Mouse (Mus musculus): ENCODE results near the gene Sidt2.
A peak's percentile ranks its signal among the peaks of the same experiment; 100 is the strongest.

The Sidt2 gene

DNA sequence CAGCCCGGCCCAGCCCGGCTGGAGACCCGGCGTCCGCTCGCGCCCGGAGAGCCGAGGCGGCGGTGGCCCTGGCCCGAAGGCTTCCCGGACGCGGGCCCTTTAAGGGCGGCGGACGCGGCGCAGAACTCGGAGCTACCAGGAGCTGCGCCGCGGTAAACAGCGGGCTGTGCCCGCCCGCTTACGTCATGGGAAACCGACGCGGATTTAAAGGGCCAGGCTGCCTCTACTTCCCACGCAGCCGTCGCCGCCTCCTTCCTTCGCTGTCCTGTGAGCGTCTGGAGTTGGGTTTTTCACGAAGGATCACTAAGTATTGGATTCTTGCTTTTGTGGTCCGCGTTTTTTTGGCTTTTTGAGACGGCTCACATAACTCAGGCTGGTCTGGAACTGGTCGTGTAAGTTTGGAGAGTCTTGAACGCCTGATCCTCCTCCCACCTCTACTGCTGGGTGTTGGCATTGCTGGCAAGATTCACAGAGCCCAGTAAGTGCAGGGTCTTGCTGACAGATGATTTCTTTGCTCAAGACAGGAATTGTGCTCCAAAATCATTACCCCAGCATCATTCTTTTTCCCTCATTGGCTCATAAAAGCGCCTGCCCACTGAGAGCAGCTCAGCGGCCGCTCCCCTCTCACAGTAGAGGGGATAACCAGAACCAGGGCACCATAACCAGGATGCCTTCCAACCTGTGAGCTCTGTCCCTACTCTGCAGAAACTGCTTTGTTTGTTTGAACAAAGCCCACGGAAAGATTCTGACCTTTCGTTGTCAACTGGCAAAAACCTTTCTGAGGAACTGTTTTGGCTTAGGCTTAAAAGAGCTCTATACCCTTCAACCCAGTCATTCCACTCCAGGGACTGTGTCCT, at the start of gene Sidt2:
TSS of gene Sidt2 (minus strand) at position 152 of the 857 bp plus-strand sequence.
- DNase-seq (ENCODE audit: low spot score in 2 of 2): peak; percentile 77 to 88

- DNase-seq (ENCODE audit: low spot score in 2 of 2): no peak
These were observed 49.5 kb upstream of the Sidt2 start for GRCm38 (mm10) chr9:46004529-46004928.

GRCm38 (mm10) chr9:46003729-46004128, 48.7 kb upstream of the Sidt2 start:
- DNase-seq (ENCODE audit: low spot score in 2 of 2): peak; percentile 32 to 77

- DNase-seq (ENCODE audit: low spot score in 2 of 2): no peak
These were observed 44.0 kb upstream of the Sidt2 start for GRCm38 (mm10) chr9:45999009-45999408.

GRCm38 (mm10) chr9:45985229-45985567, 30.1 kb upstream of the Sidt2 start:
- peak; percentile 25 to 42 for DNase-seq (ENCODE audit: low spot score in 2 of 2)

GRCm38 (mm10) chr9:45984409-45985228, 29.6 kb upstream of the Sidt2 start:
- DNase-seq (ENCODE audit: low spot score in 2 of 2): peak; percentile 81 to 88

GRCm38 (mm10) chr9:45983676-45984408, 28.8 kb upstream of the Sidt2 start:
- DNase-seq (ENCODE audit: low spot score in 2 of 2): peak; percentile 25 to 32

DNA sequence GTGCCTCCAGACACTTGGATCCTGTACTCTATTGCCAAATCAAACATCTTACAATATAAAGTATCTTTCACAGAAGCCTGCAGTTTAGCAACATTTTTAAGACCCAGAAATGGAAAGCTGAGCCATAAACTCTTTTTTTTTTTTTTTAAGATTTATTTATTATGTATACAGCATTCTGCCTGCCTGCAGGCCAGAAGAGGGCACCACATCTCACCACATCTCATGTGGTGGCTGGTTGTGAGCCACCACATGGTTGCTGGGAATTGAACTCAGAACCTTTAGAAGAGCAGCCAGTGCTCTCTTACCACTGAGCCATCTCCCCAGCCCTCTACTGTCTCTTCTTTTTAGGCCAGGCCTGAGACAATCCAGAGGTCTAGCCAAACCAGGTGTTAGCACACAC, 26.3 kb upstream of the Sidt2 start:
- DNase-seq (ENCODE audit: low spot score in 2 of 2): no peak

DNA sequence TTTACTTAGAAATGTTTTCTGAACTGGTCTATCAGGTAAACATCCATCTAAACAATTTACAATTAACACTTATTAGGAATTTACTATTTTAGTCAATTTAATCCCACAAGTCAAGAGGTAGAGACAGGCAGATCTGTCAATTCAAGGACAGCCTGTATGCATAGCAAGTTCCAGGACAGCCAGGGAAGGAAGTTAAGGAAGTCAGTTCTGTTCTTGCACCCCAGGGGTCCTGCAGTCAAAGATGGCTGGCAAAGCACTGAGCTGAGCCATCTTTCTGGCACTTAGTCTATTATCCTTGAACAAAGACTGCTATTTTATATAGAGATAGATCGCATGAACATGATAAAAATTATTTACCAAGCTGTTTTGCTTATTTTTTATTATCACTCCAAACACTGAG, 25.6 kb upstream of the Sidt2 start:
- DNase-seq (ENCODE audit: low spot score in 2 of 2): no peak

DNA sequence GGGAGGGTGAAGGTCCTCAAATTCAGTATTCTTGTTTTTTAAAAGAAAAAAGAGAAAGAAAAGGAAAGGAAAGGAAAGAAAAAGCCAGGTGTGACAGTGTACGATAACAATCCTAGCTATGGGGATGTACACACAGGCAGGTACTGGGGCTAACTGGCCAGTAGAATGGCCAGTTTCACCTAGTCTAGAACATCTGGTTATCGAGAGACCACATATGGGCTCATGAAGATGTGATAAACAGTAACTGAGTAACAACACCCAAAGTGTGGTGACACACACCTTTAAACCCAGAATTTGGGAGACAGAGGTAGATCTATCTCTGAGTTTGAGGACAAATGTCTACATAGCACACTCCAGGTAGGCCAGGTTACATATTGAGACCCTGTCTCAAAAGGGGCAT, 24.7 kb upstream of the Sidt2 start:
- DNase-seq (ENCODE audit: low spot score in 2 of 2): no peak

GRCm38 (mm10) chr9:45976884-45977283, 21.8 kb upstream of the Sidt2 start:
- DNase-seq (ENCODE audit: low spot score in 2 of 2): no peak

DNA sequence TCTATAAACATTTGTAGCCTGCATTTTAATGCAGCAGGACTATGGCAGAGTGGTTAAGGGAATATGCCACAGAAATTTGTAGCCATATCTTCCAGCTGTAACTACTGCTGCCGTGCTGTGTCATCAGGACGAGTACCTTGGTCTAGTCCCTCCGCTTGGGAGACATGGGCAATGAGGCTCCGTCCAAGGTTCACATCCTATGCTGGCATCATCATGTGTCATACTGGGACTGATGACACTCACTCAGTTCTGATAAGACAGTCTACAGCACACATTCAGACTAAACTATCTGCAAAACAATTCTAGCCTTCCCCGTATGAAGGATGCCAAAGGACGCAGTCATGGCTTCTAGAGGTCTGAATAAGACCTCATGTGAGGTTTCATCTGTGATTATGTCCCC, 8.5 kb upstream of the Sidt2 start:
- no peak for DNase-seq (ENCODE audit: low spot score in 2 of 2)

- no peak for DNase-seq (ENCODE audit: low spot score in 2 of 2)
These were observed 6.8 kb upstream of the Sidt2 start for GRCm38 (mm10) chr9:45961855-45962254.

DNA sequence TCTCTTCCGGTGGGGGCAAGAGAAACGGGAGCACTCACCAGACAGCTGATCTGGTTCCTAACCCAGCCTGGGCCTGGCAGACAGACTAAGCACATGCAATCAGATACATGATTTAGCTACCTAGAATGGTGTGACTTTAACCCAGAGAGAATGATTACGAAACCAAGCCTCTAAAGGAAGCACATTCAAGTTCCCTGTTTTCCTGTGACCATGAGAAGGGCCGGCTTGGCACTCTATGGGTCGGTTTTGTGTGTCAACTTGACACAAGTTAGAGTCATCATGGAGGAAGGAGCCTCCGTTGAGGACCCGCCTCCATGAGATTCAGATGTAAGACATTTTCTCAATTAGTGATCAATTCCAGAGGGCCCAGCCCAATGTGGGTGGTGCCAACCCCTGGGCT, 4.6 kb upstream of the Sidt2 start:
- DNase-seq (ENCODE audit: low spot score in 2 of 2): no peak

- DNase-seq (ENCODE audit: low spot score in 2 of 2): no peak
These were observed 3.8 kb upstream of the Sidt2 start for GRCm38 (mm10) chr9:45958851-45959250.

DNA sequence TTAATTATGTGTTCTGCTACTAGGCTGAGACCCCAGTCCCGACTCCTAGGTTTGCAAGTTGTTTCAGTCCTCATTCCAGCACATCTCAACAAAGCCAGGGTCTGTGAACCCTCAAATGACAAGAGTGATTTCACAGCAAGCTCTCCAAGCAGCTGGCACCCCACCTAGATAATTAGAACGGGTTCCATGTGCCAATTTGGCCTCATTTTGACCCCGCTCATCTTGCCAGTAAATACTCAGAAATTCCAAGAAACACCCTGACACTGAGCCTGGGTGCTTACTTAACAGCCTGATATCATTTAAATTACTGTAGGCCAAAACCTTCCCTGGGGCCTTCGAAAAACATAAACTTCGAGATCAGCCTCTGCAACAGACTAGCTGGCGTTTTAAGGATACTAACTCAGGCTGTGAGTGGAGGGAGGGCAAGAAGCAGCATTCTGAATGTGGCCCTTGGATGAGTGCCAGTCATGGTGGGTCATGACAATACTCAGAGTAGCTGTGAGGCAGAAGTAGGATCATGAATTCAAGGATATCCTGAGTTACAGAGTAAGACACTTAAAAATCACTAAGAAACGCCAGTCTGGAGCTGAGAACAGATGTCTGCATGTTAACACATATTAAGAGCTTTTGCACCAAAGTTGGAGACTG, 3.1 kb upstream of the Sidt2 start:
- DNase-seq (ENCODE audit: low spot score in 2 of 2): no peak

GRCm38 (mm10) chr9:45954294-45955106, 558 bp downstream of the Sidt2 start:
- DNase-seq (ENCODE audit: low spot score in 2 of 2): peak in 1 of 2 experiments; percentile 51

DNA sequence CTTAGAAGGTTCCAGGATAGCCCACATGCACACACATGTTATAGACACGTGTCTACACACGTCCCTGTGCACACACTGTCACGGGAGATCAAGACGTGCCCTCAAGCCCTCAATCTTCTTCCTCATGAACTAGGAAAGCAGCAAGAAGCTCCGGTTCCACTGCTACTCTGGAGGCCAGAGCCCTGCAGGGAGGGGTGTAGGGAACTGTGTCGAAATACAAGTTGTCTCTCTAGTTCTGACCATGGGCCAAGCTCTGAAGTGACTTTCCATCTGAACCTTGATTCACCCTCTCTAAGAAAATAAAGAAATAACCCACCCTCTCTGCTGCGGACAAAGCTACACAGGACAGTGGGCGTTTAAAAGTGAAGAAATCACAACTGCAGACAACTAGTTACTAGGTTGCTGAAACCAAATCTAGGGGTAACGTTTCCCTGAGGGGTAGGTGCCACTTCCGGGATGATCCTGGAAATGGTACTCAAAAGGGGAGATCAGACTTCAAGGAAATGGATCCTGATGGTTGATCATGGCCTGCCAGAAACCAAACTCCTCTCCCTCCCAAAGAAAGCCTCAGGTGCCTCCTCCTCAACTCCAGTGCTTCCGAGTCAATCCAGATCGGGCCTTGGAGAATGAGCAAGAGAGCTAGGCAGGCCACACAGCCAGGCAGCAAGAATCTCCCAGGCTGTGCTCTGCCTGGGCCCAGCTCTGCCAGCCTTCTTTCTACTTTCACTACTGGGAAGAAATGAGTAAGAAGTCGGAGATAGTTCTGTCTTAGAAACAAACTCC, 1.4 kb downstream of the Sidt2 start:
- no peak for DNase-seq (ENCODE audit: low spot score in 2 of 2)

DNA sequence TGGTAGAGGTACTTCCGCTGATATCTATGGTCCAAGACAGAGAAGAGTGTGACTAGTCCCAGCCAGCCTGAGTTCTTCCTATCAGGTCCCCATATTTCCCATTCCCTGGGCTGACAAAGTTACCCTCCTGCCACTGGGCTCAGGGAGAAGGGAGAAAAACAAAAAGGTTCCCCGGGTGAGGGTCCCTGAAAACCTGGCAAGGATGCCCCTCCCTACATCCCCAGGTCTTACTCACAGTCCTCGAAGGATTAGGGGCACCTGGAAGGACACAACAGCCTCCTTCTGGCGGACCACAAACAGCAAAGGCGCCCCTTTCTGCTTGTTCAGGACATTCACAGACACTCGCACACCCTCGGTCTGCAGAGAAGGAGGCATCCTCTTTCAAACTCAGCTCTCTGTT, 2.2 kb downstream of the Sidt2 start:
- no peak for DNase-seq (ENCODE audit: low spot score in 2 of 2)

DNA sequence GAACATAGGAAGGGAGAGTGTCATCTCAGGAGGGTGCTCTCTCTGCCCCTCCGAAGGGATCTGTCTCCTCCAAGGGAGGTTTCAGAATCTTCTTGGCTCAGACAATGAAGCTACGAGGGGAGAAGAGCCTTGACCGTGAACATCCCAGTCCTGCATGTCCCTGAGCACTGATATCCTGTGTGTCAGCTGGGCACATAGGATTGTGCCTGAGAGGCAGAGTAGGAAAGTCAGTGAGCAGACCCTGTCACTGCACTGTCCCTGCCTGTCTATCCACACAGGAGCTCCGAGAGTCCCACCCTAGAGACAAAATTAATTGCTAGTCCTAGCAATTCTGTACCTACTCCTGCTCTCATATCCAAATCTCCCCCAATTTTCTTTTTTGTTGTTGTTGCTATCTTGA, 3.0 kb downstream of the Sidt2 start:
- no peak for DNase-seq (ENCODE audit: low spot score in 2 of 2)
